Mouse (Mus musculus) kidney, adult 8-10 months (tissue): Measurements from ENCODE around the gene Hacl1.

Experiments
- DNase-seq, 2 experiments: peaks; one replicate each; pipeline ENCODE4 v3.0.0; 2022

Gene Hacl1

DNA sequence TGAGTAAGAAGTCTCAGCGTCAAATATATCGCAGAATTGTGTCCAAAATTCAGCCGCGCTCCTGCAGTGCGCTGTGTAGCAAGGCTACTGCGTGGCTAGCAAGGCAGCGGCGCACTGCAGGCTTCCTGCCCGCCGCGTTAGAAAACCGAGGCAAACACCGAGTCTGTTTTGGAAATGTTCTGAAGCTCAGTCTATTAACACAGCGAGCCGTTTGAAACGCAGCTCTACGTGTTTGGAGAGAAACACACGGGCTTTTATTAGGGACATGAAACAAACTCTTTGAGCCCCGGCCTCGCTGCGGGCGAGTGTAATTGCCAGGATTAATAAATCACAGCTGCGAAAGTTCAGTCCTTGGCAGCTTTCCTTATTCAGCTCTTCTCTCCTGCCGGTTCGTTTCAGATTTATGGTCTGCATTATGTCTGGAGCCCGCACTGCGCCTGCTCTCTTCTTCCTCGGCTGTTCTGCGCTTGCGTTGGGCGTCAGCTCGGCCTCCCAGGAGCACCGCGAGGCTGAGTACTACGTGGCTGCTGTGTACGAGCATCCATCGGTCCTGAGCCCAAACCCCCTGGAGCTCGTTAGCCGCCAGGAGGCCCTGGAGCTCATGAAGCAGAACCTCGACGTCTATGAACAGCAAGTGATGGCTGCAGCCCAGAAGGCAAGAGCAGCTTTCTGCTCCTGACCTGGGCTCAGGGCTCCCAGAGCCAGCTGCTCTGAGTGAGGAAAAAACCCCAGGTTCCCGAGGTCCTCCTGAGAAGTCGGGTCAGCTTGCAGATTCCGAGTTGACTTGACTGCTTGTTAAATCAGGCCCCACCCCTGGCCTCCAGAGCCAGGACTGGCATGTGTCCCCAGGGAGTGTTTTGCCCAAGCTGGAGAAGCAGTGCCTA lies 20.8 kb upstream of the Hacl1 start:
- peak; percentile 86 to 94 for DNase-seq

DNA sequence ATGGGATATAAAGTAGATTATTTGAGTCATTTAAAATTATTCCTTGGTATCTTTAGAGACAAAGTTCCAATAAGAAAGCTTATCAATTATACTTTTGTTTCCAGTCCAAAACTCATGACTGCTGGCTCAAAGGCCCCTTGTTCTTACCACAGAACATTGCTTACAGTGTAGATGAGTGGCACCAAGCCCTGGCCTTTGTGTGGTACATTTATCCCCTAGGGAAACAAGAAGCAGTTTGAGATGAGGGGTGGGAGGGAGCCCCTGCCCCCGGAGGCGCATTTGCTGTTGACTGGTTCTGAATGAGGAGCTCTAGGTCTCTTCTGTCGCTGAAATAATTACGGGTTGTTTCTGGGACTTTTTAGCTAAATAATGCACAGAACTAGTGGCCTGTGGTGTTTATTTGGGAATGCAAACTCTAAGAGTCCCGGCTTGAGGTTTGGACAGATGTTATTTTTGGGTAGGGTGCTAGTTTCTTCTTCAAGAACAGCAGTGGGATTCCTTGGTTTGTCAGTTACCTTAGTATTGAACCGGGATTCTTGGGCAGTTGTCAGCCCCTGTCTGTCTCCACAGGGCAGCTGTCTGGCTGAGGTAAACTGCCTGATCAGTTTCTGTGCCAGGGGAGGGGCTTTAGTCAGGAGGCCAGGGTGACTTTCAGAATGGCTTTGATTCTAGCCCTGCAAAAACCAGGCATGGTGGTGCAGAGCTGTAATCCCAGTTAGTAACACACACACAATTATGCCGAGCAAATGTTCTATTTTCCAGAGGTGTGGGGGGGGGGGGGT lies 19.4 kb upstream of the Hacl1 start:
- no peak for DNase-seq

DNA sequence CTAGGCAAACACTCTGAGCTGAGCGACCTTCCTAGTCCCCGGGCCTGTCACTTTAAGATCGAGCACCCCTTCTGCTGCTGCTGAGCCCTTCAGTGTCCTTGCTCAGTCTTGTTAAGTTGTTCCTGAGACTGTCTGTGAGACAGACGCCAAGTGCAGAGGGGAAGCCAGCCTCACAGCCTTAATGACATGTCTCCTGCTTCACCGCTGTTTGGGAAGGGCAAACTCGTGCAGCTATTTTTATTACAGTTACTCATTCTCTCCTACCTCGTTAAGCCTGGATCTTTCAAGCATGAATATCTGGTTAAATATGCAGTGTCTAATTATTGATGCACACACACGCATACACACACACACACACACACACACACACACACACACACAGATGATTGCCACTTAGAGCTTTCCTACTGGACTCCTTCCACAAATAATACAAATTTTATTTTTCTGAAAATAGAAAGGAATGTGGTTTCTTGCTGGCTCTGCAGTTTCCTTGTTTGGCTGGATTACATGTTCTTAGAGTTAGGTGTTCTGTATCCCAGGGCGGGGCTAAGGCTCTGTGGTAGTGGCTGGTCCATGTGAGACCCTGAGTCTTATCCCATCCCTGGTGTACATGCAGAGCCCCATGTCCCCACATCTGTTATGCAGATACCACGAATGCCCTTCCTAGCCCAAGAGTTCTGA lies 18.6 kb upstream of the Hacl1 start:
- DNase-seq = peak; percentile 64 to 83

DNA sequence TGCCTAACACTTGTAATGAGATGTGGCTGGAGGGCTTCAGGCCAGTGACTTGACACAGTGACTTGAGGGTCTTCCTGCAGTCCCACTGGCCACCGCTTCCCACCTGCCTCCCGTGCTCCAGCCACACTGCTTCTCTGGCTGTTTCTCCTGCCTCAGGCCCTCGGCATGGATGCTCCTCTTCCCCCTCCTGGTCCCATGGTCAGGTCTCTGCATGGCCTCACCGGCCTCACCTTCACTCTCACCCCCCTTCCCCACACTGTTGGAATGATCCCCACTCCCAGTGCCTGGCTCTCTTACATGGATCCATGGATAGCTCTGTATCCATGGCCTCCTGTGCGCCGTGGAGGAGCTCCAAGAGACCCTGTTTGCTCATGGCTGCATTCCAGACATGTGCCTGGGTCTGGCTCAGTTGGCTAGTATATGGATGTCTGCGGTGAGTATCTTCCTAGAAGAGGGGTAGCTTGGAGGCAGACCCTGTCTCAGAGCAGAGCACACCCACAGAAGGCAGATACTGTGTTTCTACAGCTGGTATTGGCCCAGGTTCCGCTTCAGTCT lies 17.1 kb upstream of the Hacl1 start:
- DNase-seq = no peak

DNA sequence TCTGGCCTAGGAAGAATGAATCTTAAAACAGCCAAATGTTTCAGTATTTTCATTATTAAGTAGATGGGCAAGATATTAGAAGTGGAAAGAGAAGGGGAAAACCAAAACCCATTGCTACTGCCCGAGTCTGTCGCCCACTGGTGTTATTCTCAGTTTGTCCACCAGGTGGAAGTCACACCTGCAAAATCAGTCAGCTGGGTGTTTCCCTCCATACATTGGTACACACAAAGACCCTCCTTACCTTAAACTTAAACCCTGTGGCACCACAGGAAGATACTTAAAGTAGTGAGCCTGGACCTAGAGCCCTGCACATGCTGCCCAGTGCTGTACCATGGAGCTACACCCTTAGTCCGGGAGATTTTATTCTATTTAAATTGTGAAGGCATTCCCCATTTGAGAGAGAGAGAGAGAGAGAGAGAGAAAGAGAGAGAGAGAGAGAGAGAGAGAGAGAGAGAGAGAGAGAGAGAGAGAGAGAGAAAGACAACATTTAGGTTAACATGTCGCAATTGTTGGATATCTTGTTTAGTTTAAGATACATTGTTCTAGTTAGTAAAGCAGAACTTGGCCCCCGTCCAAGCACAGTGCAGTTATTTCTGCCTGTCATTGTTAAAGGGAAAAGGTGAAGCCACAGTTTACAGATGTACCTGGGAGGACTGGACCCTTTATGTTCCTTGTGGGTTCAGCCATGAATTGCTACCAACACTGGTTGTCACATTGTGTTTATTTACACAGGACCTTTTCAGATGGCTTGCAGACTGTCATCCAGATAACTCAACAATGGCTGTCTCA lies 16.0 kb upstream of the Hacl1 start:
- DNase-seq = peak in 1 of 2 experiments; percentile 72

DNA sequence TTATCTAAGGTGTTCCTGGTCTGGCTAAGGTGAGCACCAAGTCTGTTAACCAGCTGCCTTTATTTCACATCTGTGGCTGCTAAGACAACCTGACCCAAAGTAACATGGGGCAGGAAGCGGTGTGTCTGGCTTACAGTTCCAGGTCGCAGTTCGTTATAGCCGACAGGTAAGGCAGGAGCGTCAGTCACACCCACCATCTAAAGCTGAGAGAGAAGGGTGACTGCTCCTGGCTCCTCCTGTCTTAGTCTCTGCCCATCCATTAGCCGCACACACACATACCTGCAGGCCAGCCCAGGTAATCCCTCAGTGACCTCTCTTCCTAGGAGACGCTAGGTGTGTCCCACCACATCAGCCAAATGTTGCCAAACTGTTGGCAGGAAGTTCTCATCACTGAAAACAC lies 15.3 kb upstream of the Hacl1 start:
- DNase-seq = no peak

DNA sequence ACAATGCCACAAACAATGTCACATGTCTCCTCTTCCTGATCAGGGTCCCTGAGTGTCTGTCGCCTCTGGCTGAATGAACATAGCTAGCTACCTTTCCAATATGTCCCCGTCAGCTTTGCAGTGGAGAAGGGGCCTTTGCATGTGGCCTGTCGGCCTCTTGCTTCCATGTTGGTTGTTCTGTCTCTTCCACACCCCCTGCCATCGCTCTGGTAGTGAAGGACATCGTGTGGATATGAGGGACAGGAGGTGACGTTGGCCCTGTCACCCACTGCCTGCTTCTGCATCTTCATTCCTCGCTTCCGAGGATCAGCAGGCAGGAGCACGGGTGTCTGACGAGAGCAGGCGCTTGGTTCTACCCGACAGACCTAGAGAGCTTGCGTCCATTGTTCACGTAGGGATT lies 14.3 kb upstream of the Hacl1 start:
- no peak for DNase-seq

DNA sequence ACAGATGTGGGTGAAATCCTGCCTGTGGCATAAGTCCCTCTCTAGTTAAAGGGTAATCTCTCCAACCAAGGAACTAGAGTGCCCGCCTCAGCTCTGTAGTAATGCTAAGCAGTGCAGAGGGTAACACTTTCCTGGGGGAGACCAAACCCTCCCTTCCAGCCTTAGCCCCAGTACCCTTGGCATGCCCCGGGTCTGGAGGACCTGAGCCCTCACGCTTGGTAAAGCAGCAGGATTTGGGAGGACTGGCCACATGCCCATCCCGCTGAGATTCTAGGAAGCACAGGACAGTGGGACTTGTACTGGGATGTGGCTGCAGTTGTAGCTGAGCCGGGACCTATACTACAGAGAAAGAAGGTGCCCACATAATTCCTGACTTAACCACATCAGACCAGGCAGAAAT lies 13.7 kb upstream of the Hacl1 start:
- DNase-seq = no peak

DNA sequence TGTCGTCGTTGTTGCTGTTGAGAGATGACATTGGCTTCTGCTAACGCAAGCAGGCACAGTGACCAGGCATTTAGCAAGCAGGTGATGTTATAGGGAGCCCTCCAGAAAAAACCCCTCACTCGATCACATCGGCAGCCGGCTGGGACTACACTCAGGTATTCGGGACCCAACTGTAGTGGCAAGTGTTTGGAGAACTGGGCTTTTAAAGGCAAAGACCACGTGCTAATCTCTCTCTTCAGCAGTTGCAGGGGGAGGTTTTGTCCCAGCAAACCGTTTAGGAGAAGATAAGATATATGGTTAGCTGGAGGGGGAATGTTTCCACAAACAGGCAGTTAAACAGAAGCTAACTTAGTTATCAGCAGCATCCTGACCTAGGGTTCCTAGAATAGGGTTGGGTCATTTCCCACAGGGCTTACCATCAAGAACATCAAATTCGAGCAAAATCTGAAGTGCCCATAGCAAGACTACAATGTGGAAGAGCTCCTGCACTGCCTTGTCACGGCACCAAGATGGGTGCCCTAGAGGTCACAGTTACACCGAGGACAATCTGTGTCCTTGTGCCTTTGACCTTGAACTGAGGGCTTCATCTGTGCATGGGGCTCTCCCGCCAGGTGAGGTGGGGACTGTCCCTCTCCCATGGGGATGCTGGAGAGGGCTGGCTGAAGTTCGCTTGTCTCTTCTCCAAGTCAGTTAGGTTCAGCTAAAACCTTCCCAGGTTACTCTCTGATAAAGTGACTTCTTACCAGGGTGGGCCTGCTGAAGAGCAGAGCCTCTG lies 12.2 kb upstream of the Hacl1 start:
- DNase-seq = no peak

DNA sequence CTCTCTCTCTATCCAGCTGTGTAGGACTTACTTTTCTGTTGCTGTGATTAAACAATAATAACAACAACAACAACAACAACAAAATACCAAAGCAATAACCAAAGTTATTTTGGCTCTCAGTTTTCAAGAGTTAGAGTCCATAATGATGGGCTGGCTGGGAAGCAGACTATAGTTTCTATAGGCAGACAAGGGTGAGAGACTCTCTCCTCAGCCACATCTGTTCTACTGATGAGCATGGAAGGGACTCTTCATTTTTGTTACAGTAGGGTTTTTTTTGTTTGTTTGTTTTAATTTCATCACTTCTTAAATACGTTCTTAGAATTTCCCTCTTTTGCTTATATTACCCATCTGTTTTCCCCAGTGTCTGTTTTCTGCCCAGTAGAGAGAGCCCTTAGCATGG lies 11.5 kb upstream of the Hacl1 start:
- DNase-seq = no peak

DNA sequence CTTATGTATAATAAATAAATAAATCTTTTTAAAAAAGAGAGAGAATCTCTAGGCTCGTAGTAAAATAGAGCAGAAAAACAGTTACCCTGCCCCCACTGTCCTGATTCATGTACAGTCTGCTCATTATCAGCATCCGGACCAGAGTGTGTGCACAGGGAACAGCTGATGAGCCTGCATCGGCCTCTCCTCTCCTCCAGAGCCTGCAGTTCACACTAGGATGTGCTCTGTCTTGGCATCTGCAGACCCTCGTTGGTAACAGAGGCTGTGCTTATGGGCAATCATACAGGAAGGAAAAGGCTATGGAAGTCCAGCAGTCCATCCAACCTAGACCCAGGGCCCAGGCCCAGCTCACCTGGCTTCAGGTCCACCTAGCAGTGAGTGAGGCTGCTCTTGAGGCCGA lies 11.0 kb upstream of the Hacl1 start:
- no peak for DNase-seq

DNA sequence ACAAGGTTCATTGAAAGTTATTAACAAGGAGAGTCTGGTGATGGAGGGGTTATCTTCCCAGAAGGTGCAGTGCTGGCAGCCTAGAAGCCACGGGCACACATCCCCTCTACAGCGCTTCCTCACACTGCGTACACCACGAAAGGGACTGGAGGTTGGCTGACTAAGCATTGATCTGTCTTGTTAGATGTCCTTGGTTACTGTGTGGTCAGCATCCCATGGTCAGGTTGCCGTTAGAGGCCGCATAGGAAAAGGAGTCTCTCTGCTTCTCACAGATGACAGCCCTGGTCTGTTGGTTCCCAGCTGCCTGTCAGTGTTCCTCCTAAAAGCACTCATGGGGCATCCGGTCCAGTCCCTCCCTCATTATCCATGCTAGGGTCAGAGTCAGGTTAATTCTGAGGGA lies 10.1 kb upstream of the Hacl1 start:
- DNase-seq = no peak

DNA sequence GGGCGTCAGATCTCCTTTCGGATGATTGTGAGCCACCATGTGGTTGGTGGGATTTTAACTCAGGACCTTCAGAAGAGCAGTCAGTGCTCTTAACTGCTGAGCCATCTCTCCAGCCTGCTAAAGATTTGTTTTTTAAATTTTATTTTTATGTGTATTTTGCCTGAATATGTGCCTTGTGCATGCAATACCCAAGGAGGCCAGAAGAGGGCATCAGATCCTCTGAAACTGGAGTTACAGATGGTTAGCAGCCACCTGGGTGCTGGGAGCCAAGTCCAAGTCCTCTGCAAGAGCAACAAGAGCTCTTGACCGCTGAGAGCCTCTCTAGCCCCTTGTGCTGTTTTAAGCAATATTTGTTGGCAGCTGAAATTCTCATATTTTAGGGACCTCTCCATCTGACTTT lies 9.3 kb upstream of the Hacl1 start:
- no peak for DNase-seq

DNA sequence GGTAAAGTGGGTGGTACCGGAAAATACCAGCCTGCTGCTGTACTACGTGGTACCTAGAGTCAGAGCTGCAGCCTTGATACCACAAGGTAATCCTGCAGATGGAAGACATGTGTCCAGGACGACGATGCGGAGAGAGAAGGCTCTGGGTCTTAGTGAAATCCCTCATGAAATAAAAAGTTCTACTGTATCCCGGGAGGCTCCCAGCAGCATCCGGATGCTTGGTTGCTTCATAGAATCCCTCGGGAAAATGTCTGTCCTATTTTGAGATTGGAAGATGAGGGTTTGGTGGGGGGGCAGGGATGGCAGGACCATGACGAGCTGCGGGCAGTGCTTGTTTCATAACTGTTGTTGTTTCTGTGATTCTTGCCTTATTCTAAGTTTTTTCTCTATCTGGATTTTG lies 6.9 kb upstream of the Hacl1 start:
- no peak for DNase-seq

DNA sequence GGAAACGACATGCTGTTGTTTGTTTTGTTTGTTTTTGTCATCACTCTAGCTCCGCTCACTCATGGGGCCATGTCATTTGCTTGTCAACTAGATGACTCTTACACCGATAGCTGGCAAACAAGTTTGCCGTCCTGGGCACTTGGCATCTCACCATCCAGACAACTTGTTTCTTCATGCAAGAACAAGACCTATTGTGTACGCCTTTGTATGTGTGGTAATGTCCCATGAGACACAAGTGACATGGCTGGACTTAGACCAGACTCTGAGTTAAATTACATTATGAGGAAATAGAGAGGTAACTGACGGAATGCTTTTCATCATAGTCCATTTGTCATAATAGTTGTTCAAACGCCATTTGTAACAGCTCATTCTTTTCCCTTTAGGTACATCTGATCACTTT lies 4.8 kb upstream of the Hacl1 start:
- DNase-seq = no peak

DNA sequence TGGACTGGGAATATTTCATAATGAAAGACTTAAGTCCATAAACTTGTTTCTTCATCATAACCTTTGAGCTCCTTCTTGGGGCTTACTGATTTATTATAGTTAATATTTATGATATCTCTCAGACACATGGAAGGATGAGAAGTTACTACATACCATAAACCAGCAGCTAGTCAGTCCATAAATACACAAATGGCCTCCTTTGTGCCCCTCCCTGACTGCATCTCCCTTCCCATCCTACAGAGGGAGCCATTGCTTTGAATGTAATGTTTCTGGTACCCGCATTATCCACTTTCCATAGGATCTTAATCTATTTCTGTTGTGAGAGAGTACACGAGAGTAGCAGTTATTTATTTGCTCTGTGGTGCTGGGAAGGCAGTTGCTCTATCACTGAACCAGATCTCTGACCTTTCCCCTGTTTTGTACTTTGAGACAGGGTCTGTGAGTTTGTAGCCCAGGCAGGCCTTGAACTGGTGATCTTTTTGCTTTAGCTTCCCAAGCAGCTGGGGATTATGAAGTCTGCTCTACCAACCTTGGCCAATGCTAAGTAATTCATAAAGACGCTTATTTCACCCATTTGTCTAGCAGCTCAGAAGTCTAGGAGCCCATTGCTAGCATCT lies 4.0 kb upstream of the Hacl1 start:
- DNase-seq = no peak

DNA sequence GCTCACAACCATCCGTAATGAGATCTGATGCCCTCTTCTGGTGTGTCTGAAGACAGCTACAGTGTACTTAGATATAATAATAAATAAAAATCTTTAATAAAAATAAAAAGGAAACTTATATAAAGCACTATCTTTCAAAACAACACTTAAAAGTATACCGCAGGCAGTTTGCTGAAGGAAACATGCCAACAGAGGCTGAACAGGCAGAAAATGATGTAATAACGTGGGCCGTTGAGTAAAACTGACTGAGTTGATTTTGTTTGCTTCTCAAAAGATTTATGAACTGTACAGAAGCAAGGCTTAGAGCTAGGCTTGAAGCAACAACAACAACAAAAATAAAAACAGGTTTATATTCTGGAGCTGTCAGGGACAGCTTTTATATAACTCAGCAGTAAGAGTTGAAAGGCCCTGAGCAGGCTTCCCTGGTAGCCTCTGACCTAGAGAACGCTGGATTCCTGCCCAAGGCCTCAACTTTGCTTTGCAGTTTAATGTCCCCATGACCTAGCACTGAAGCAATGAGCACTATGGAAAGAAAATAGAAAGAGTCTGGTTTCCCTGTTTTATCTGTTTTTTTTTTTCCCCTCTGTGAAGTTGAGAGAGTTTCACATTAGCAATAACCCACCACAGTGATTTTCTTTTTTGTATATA lies 3.2 kb upstream of the Hacl1 start:
- peak; percentile 80 to 84 for DNase-seq

DNA sequence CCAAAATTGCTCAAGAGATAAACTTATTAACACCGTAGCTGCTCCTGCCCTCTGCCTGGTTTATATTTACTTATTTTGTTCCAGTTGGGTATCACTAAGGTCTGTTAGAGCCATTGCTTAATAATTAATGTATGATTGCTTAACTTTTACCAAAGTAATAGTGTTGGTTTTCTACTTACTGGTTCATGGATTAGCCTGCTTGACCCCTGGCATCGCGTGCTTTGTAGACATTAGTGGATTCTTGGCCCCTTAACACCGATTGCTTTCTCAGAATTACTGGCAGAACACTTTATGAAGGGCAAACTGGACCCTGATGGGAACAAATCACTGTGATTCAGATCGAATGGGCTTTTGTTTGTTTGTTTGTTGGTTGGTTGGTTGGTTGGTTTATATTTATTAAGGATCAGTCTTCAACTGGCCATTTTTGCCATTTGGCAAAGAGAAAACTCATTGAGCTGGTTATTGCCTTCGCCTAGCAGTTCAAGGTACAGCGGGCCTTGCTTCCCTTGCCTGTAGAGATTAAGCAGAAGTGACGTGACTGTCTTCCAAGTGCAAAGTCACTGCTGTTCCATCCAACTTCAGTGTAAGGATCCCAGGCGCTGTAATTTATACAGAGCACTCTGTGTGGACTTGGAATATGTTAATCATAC lies 545 bp upstream of the Hacl1 start:
- DNase-seq = peak; percentile 76 to 83

DNA sequence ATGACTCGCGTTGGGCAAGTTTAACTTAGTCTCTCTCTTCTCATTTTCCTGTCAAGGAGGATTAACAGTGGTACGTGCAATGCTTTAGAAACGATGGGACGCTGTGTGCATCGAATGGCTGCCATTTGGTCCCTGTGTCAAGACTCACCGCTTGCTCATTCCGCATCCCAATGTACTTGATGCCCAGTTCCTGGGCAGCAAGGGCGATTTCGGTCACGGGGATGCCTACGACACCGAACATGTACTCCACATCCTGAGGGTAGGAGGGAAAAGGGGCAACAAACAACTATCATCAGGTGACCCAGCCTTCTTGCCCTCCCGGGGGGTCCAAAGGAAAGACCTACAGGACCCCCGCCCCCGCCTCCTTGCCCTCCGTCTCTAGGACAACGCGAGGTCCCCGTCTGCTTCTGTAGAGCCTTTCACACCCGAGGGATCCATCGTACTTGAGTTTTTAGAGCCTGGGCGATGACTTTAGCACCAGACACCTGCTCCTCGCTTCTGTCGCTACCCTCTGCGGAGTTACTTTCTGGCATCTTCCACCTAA lies 668 bp downstream of the Hacl1 start, which contains the start of gene Gm49387:
Gene Gm49387, minus strand, starts transcription at position 533 of the 544 bp plus-strand sequence.
- DNase-seq = no peak

DNA sequence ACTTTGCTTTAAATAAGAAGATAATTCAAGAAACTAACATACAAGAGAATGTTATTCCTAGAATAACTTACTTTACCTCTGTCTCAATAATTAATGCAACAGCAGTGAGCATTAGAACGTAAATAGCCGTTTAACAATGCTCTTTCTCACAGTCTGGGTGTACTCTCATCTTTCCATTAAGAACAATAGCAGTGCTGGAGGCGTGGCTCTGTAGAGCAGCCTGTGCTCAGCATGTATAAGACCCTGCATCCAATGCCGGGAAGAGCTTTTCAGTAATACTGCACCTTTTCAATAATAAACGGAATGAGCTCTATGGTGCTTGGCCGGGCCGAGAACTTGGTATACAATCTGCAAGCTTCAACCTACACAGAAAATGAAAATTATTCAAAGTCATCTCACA lies 10.4 kb downstream of the Hacl1 start:
- no peak for DNase-seq
